Mouse (Mus musculus) lung, adult 2 months (tissue): ENCODE measurements around the gene Eme2.

ENCODE experiments used
- CTCF ChIP-seq: fragments of 200-500 bp; IDR thresholded peaks from 2 replicates; pipeline ENCODE4 v1.5.1; 2011; ENCODE audit warnings: mild to moderate bottlenecking, low read length, control low read depth; ENCODE audit not compliant: insufficient read depth
- POLR2A ChIP-seq: fragments of 200-500 bp; IDR thresholded peaks from 2 replicates; pipeline ENCODE4 v1.6.1; 2011; ENCODE audit warnings: low read depth, mild to moderate bottlenecking, control low read depth, low read length, borderline replicate concordance; ENCODE audit errors: extremely low read depth

DNA sequence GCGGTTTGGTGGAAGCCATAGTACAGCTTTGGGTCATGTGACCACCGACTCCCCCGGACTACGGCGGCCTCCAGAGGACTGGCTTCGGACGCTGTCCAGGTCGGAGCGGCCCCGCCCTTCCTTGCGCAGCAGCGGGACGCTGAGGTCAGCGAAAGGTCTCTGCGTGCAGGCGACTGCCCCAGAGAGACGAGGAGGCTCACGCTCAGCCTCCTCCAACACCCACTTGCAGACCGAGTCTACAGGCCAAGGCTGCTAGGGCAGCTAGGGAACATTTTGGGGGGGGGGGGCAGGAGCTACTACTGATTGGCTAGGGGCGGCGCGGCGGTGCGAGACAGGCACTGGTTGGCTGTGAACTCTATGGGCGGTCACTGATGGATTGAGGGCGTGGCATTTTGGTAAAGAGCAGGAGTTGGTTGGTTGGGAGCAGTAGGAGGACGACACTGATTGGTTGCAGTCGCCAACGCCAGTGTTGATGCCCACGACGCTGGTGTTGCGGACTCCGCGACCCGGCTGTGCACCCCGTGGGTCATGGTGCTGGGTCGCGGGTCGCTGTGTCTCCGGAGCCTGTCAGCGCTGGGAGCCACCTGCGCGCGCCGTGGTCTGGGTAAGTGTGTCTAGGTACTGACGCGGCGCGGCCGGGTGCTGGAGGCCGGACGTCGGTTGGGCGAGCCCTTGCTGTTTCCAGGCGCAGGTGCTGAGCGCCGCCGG, 44.7 kb downstream of the Eme2 start, which contains the start of gene Fahd1:
- peak; percentile 64; the same call in 1 of the 2 replicates for TF ChIP-seq POLR2A
- TF ChIP-seq CTCF: no peak
